Mouse (Mus musculus) adrenal gland, postnatal 4 days (tissue): ENCODE results near the gene Mchr1. TPM values are rescaled to one million over a fixed set of nuclear protein-coding genes. Genes with fewer than 3 reads are reported as not detected.
"Not testable (repeated sequence)": the region's sequence is repeated elsewhere in the genome, so short reads cannot be mapped to it uniquely, and the experiment has no call there.

Source experiments
- DNase-seq, 2 experiments: peaks; one replicate each; pipeline ENCODE4 v3.0.0; 2021 to 2022; ENCODE audit warnings: low spot score in 2 of 2, mixed read lengths in 2 of 2
- long read RNA-seq, 2 experiments: library from polyadenylated mRNA; stranded (forward); transcript quantifications; one replicate each; pipeline ENCODE4 v2.0.0; 2021
- total RNA-seq, 2 experiments: library from RNA; stranded (reverse); gene quantifications; 2 replicates each; pipeline ENCODE4 v1.2.3; 2021

Gene Mchr1
- 1 to 10 TPM in 1 of 2 experiments, under 1 TPM in 1; 0.99 to 1.0 TPM for total RNA-seq
- long read RNA-seq, experiment 1, partial matches to known transcripts, result 0 of 2 reads
- long read RNA-seq, experiment 1, other reads (novel, unspliced or antisense), result 0 of 2 reads
- long read RNA-seq, experiment 2, partial matches to known transcripts, result 0 of 4 reads
- long read RNA-seq, experiment 2, other reads (novel, unspliced or antisense), result 0 of 4 reads

GRCm38 (mm10) chr15:81235086-81235920 is at the start of gene Mchr1:
TSS of gene Mchr1 (plus strand) at chr15:81235499.
- no peak for DNase-seq

GRCm38 (mm10) chr15:81189061-81189460 is 46.2 kb upstream of the Mchr1 start:
- no peak for DNase-seq

- DNase-seq, result peak; percentile 9 to 12
Measured at GRCm38 (mm10) chr15:81190011-81190629, 45.2 kb upstream of the Mchr1 start.

- DNase-seq, result peak; percentile 97 to 99
Measured at GRCm38 (mm10) chr15:81190630-81191178, 44.6 kb upstream of the Mchr1 start, which contains the start of gene Mrtfa. TSS of gene Mrtfa (minus strand) at chr15:81190757.

GRCm38 (mm10) chr15:81191303-81191702 is 44.0 kb upstream of the Mchr1 start:
- no peak for DNase-seq

GRCm38 (mm10) chr15:81192316-81192715 is 43.0 kb upstream of the Mchr1 start:
- DNase-seq, result no peak

- DNase-seq, result no peak
Measured at GRCm38 (mm10) chr15:81192858-81193257, 42.4 kb upstream of the Mchr1 start.

GRCm38 (mm10) chr15:81194791-81195190 is 40.5 kb upstream of the Mchr1 start:
- no peak for DNase-seq

GRCm38 (mm10) chr15:81195447-81195846 is 39.9 kb upstream of the Mchr1 start:
- no peak for DNase-seq

- no peak for DNase-seq
Measured at GRCm38 (mm10) chr15:81197197-81197596, 38.1 kb upstream of the Mchr1 start.

- DNase-seq, result no peak
Measured at GRCm38 (mm10) chr15:81198447-81198846, 36.9 kb upstream of the Mchr1 start.

- peak; percentile 25 to 43 for DNase-seq
Measured at GRCm38 (mm10) chr15:81199372-81199959, 35.8 kb upstream of the Mchr1 start.

- no peak for DNase-seq
Measured at GRCm38 (mm10) chr15:81202462-81202861, 32.8 kb upstream of the Mchr1 start.

GRCm38 (mm10) chr15:81210496-81210895 is 24.8 kb upstream of the Mchr1 start:
- no peak for DNase-seq

GRCm38 (mm10) chr15:81212976-81213375 is 22.3 kb upstream of the Mchr1 start:
- DNase-seq, result no peak

GRCm38 (mm10) chr15:81216906-81217653 is 18.2 kb upstream of the Mchr1 start:
- DNase-seq, result no peak

- DNase-seq, result no peak
Measured at GRCm38 (mm10) chr15:81219054-81219453, 16.2 kb upstream of the Mchr1 start.

- DNase-seq, result not testable (repeated sequence)
Measured at GRCm38 (mm10) chr15:81220051-81220450, 15.2 kb upstream of the Mchr1 start.

- no peak for DNase-seq
Measured at GRCm38 (mm10) chr15:81221446-81221845, 13.9 kb upstream of the Mchr1 start.

GRCm38 (mm10) chr15:81225016-81225415 is 10.3 kb upstream of the Mchr1 start:
- no peak for DNase-seq

- DNase-seq, result no peak
Measured at GRCm38 (mm10) chr15:81225732-81226131, 9.6 kb upstream of the Mchr1 start.
